Mouse (Mus musculus): Measurements from ENCODE around the gene Mak. TPM values are rescaled to one million over a fixed set of nuclear protein-coding genes. Genes with fewer than 3 reads are reported as not detected.

Gene Mak
- total and polyA plus RNA-seq, 3 experiments, result 0.05 TPM; not detected in 2

- DNase-seq (ENCODE audit: low spot score) (no peak), ATAC-seq (ENCODE audit: extremely low read depth, insufficient number of reproducible peaks, low FRiP score, poor library complexity, severe bottlenecking) (no peak)
- TF ChIP-seq TAL1 (conservative IDR thresholded peaks at IDR 0.05; ENCODE audit: low read depth, low read length) (no peak), CTCF (IDR thresholded peaks at IDR 0.05; ENCODE audit: low read depth, low read length) (no peak), POLR2AphosphoS5 (IDR thresholded peaks at IDR 0.05; ENCODE audit: insufficient replicate concordance, low read depth, low read length) (no peak), GATA2 (IDR thresholded peaks at IDR 0.05; ENCODE audit: borderline replicate concordance, low read depth, low read length) (no peak), GATA1 (IDR thresholded peaks at IDR 0.05; ENCODE audit: borderline replicate concordance, low read length) (no peak)
- Histone ChIP-seq H3K4me1 (ENCODE audit: insufficient read depth, low read depth, low read length) (no peaks in the 10 kb centered on the region), H3K9me3 (replicated peaks) (no peaks in the 10 kb centered on the region), H3K4me3 (ENCODE audit: low read depth, low read length) (no peak overlapping the region), H3K27me3 (ENCODE audit: insufficient read depth, low read length) (peaks cover 11% of the 10 kb centered on the region), H3K36me3 (replicated peaks) (no peaks in the 10 kb centered on the region)
Measured at GRCm38 (mm10) chr13:41094160-41094559, 14.7 kb upstream of the Mak start.

GRCm38 (mm10) chr13:41091271-41091670 is 11.8 kb upstream of the Mak start:
- peaks cover 8% of the 10 kb centered on the region for H3K27me3 ChIP-seq (ENCODE audit: insufficient read depth, low read length)
- H3K9me3 ChIP-seq (replicated peaks), result no peaks in the 10 kb centered on the region
- H3K36me3 ChIP-seq (replicated peaks), result no peaks in the 10 kb centered on the region
- no peak overlapping the region for H3K4me3 ChIP-seq (ENCODE audit: low read depth, low read length)
- H3K4me1 ChIP-seq (ENCODE audit: insufficient read depth, low read depth, low read length), result no peaks in the 10 kb centered on the region
- DNase-seq (ENCODE audit: low spot score) (no peak), ATAC-seq (ENCODE audit: extremely low read depth, insufficient number of reproducible peaks, low FRiP score, poor library complexity, severe bottlenecking) (no peak)
- TF ChIP-seq CTCF (IDR thresholded peaks at IDR 0.05; ENCODE audit: low read depth, low read length), result no peak
- TF ChIP-seq GATA1 (IDR thresholded peaks at IDR 0.05; ENCODE audit: borderline replicate concordance, low read length), result no peak
- TF ChIP-seq TAL1 (conservative IDR thresholded peaks at IDR 0.05; ENCODE audit: low read depth, low read length), result no peak
- no peak for TF ChIP-seq GATA2 (IDR thresholded peaks at IDR 0.05; ENCODE audit: borderline replicate concordance, low read depth, low read length)
- no peak for TF ChIP-seq POLR2AphosphoS5 (IDR thresholded peaks at IDR 0.05; ENCODE audit: insufficient replicate concordance, low read depth, low read length)

- H3K4me1 ChIP-seq (ENCODE audit: insufficient read depth, low read depth, low read length), result no peaks in the 10 kb centered on the region
- peaks cover 8% of the 10 kb centered on the region for H3K27me3 ChIP-seq (ENCODE audit: insufficient read depth, low read length)
- DNase-seq (ENCODE audit: low spot score) (no peak), ATAC-seq (ENCODE audit: extremely low read depth, insufficient number of reproducible peaks, low FRiP score, poor library complexity, severe bottlenecking) (no peak)
- H3K36me3 ChIP-seq (replicated peaks), result no peaks in the 10 kb centered on the region
- no peaks in the 10 kb centered on the region for H3K9me3 ChIP-seq (replicated peaks)
- H3K4me3 ChIP-seq (ENCODE audit: low read depth, low read length), result no peak overlapping the region
- TF ChIP-seq GATA2 (IDR thresholded peaks at IDR 0.05; ENCODE audit: borderline replicate concordance, low read depth, low read length) (no peak), GATA1 (IDR thresholded peaks at IDR 0.05; ENCODE audit: borderline replicate concordance, low read length) (no peak), TAL1 (conservative IDR thresholded peaks at IDR 0.05; ENCODE audit: low read depth, low read length) (no peak), POLR2AphosphoS5 (IDR thresholded peaks at IDR 0.05; ENCODE audit: insufficient replicate concordance, low read depth, low read length) (no peak), CTCF (IDR thresholded peaks at IDR 0.05; ENCODE audit: low read depth, low read length) (no peak)
Measured at GRCm38 (mm10) chr13:41088746-41089145, 9.2 kb upstream of the Mak start.

GRCm38 (mm10) chr13:41085140-41085539 is 5.6 kb upstream of the Mak start:
- H3K36me3 ChIP-seq (replicated peaks), result no peaks in the 10 kb centered on the region
- H3K9me3 ChIP-seq (replicated peaks), result no peaks in the 10 kb centered on the region
- no peak for ATAC-seq (ENCODE audit: extremely low read depth, insufficient number of reproducible peaks, low FRiP score, poor library complexity, severe bottlenecking)
- H3K27me3 ChIP-seq (ENCODE audit: insufficient read depth, low read length), result 0 out of 2 replicates have a peak, but pooled peaks cover 5% of the 10 kb centered on the region
- no peaks in the 10 kb centered on the region for H3K4me1 ChIP-seq (ENCODE audit: insufficient read depth, low read depth, low read length)
- no peak overlapping the region for H3K4me3 ChIP-seq (ENCODE audit: low read depth, low read length)
- TF ChIP-seq POLR2AphosphoS5 (IDR thresholded peaks at IDR 0.05; ENCODE audit: insufficient replicate concordance, low read depth, low read length) (no peak), CTCF (IDR thresholded peaks at IDR 0.05; ENCODE audit: low read depth, low read length) (0 out of 2 replicates have a peak, but pooled peaks have one; percentile 16), GATA2 (IDR thresholded peaks at IDR 0.05; ENCODE audit: borderline replicate concordance, low read depth, low read length) (no peak), GATA1 (IDR thresholded peaks at IDR 0.05; ENCODE audit: borderline replicate concordance, low read length) (no peak), TAL1 (conservative IDR thresholded peaks at IDR 0.05; ENCODE audit: low read depth, low read length) (no peak)
- peak; percentile 11 for DNase-seq (ENCODE audit: low spot score)

- no peaks in the 10 kb centered on the region for H3K4me1 ChIP-seq (ENCODE audit: insufficient read depth, low read depth, low read length)
- no peak for ATAC-seq (ENCODE audit: extremely low read depth, insufficient number of reproducible peaks, low FRiP score, poor library complexity, severe bottlenecking)
- no peaks in the 10 kb centered on the region for H3K36me3 ChIP-seq (replicated peaks)
- 0 out of 2 replicates have a peak, but pooled peaks cover 5% of the 10 kb centered on the region for H3K27me3 ChIP-seq (ENCODE audit: insufficient read depth, low read length)
- DNase-seq (ENCODE audit: low spot score), result no peak
- H3K9me3 ChIP-seq (replicated peaks), result no peaks in the 10 kb centered on the region
- TF ChIP-seq TAL1 (conservative IDR thresholded peaks at IDR 0.05; ENCODE audit: low read depth, low read length), result no peak
- TF ChIP-seq POLR2AphosphoS5 (IDR thresholded peaks at IDR 0.05; ENCODE audit: insufficient replicate concordance, low read depth, low read length), result no peak
- TF ChIP-seq GATA1 (IDR thresholded peaks at IDR 0.05; ENCODE audit: borderline replicate concordance, low read length), result no peak
- TF ChIP-seq GATA2 (IDR thresholded peaks at IDR 0.05; ENCODE audit: borderline replicate concordance, low read depth, low read length), result no peak
- TF ChIP-seq CTCF (IDR thresholded peaks at IDR 0.05; ENCODE audit: low read depth, low read length), result no peak
- H3K4me3 ChIP-seq (ENCODE audit: low read depth, low read length), result no peak overlapping the region
Measured at GRCm38 (mm10) chr13:41084521-41084920, 5.0 kb upstream of the Mak start.

- Histone ChIP-seq H3K4me1 (ENCODE audit: insufficient read depth, low read depth, low read length) (no peaks in the 10 kb centered on the region), H3K27me3 (ENCODE audit: insufficient read depth, low read length) (peaks cover 11% of the 10 kb centered on the region; the same call in 1 of the 2 replicates), H3K9me3 (replicated peaks) (no peaks in the 10 kb centered on the region), H3K36me3 (replicated peaks) (no peaks in the 10 kb centered on the region), H3K4me3 (ENCODE audit: low read depth, low read length) (no peak overlapping the region)
- TF ChIP-seq GATA2 (IDR thresholded peaks at IDR 0.05; ENCODE audit: borderline replicate concordance, low read depth, low read length) (no peak), GATA1 (IDR thresholded peaks at IDR 0.05; ENCODE audit: borderline replicate concordance, low read length) (no peak), POLR2AphosphoS5 (IDR thresholded peaks at IDR 0.05; ENCODE audit: insufficient replicate concordance, low read depth, low read length) (no peak), CTCF (IDR thresholded peaks at IDR 0.05; ENCODE audit: low read depth, low read length) (no peak), TAL1 (conservative IDR thresholded peaks at IDR 0.05; ENCODE audit: low read depth, low read length) (no peak)
- ATAC-seq (ENCODE audit: extremely low read depth, insufficient number of reproducible peaks, low FRiP score, poor library complexity, severe bottlenecking), result no peak
- no peak for DNase-seq (ENCODE audit: low spot score)
Measured at GRCm38 (mm10) chr13:41080700-41081099, 1.2 kb upstream of the Mak start.

Measured in G1E (cell line).